Mouse (Mus musculus) stomach, embryonic 14.5 days (tissue): Measurements from ENCODE around the gene Prkcz. TPM values are rescaled to one million over a fixed set of nuclear protein-coding genes. Genes with fewer than 3 reads are reported as not detected.
A peak's percentile ranks its signal among the peaks of the same experiment; 100 is the strongest.

Experiments used
- ATAC-seq: fragments of 200-750 bp; cut with Nextera tagmentation; 2 replicates; pipeline ENCODE4 v1.8.0; 2017; ENCODE audit warnings: low read depth, moderate TSS enrichment; ENCODE audit not compliant: insufficient number of reproducible peaks, insufficient read depth, low FRiP score
- H3K27ac ChIP-seq: fragments of 300-500 bp; sonication (generic); 2 replicates; pipeline ENCODE4 v1.5.1; 2014; ENCODE audit warnings: mild to moderate bottlenecking, low read length, moderate library complexity, mixed read lengths
- H3K27me3 ChIP-seq: fragments of 300-500 bp; sonication (generic); 2 replicates; pipeline ENCODE4 v1.6.1; 2014; ENCODE audit warnings: low read length, control low read depth, mixed read lengths; ENCODE audit not compliant: control insufficient read depth, insufficient read depth
- H3K36me3 ChIP-seq: fragments of 300-500 bp; sonication (generic); 2 replicates; pipeline ENCODE4 v1.6.1; 2014; ENCODE audit warnings: mild to moderate bottlenecking, control low read depth, low read length, moderate library complexity, mixed read lengths; ENCODE audit not compliant: control insufficient read depth, insufficient read depth
- H3K4me1 ChIP-seq: fragments of 300-500 bp; sonication (generic); 2 replicates; pipeline ENCODE4 v1.6.1; 2014; ENCODE audit warnings: low read length, control low read depth, mixed read lengths; ENCODE audit not compliant: control insufficient read depth, insufficient read depth
- H3K4me2 ChIP-seq: fragments of 300-500 bp; sonication (generic); replicated peaks from 2 replicates; pipeline ENCODE4 v1.6.1; 2014; ENCODE audit warnings: low read depth, low read length, control low read depth
- H3K4me3 ChIP-seq: fragments of 300-500 bp; sonication (generic); 2 replicates; pipeline ENCODE4 v1.5.1; 2014; ENCODE audit warnings: low read depth, low read length, control low read depth
- H3K9ac ChIP-seq: fragments of 300-500 bp; sonication (generic); replicated peaks from 2 replicates; pipeline ENCODE4 v1.6.1; 2014; ENCODE audit warnings: low read depth, mild to moderate bottlenecking, control low read depth, low read length, moderate library complexity, mixed read lengths
- H3K9me3 ChIP-seq: fragments of 300-500 bp; sonication (generic); 2 replicates; pipeline ENCODE4 v1.6.1; 2016; ENCODE audit warnings: low read depth, low read length, control low read depth; ENCODE audit not compliant: control insufficient read depth
- WGBS: fragments of 180-500 bp; shearing (Covaris S2); extraction: QIAGEN DNeasy Blood & Tissue Kit; methylation state at CpG from one replicate; pipeline ENCODE4 v1.1.7; 2014; 5-methylcytosine and 5-hydroxymethylcytosine counted together
- polyA plus RNA-seq: library from polyadenylated mRNA; unstranded; fragments of >200 nt; fragmentation: Nextera tagmentation; extraction: Ambion mirVana; gene quantifications from 2 replicates; pipeline ENCODE4 v1.2.1, GENCODE M21; 2014

The Prkcz gene
- polyA plus RNA-seq, 1 experiment from 2014 or later = 12.9 TPM

DNA sequence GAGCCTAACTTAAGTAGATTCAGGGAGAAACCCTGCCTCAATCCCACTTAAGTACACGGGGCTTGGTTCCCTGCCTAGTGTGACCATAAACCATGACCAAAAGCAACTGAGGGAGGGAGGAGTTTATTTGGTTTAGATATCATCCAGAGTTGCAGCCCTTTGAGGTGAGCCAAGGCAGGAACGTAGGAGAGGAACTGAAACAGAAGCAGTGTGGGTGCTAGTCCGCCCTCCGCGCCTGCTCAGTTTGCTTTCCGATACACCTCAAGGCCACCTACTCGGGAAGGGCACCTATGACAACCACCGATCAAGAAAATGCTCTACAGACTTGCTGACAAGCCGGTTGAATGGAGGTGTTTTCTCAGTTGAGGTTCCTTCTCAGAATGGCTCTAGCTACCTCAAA, 6.6 kb upstream of the Prkcz start:
- H3K36me3 ChIP-seq = no peaks in the 10 kb centered on the region
- H3K27ac ChIP-seq = no peak overlapping the region
- no peak for ATAC-seq
- WGBS = 85% methylated on average over 9 of the region's 9 CpGs
- no peak overlapping the region for H3K4me3 ChIP-seq
- H3K27me3 ChIP-seq = no peaks in the 10 kb centered on the region
- H3K9me3 ChIP-seq = no peaks in the 10 kb centered on the region
- 0 out of 2 replicates have a peak, but pooled peaks cover 6% of the 10 kb centered on the region for H3K4me1 ChIP-seq
- no peak overlapping the region for H3K4me2 ChIP-seq
- no peak overlapping the region for H3K9ac ChIP-seq

DNA sequence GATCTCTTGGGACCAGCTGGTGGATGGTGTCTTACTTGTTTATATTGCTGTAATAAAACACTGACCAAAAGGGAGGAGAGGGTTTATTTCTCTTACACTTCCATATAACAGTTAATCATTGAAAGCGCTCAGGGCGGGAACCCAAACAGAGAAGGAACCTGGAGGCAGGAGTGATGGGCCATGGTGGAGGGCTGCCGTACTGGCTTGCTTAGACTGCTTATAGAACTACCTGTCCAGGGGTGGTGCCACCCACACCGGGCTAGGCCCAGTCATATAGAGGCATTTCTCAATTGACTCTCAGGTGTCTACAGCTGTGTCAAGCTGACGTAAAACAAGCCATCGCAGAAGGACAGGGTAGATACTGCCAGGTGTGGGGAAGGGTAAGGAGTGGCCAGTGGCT, 5.6 kb upstream of the Prkcz start:
- H3K4me1 ChIP-seq = 0 out of 2 replicates have a peak, but pooled peaks cover 6% of the 10 kb centered on the region
- H3K9me3 ChIP-seq = no peaks in the 10 kb centered on the region
- no peak overlapping the region for H3K9ac ChIP-seq
- H3K27me3 ChIP-seq = peaks cover 7% of the 10 kb centered on the region; the same call in 1 of the 2 replicates
- no peak overlapping the region for H3K27ac ChIP-seq
- no peak overlapping the region for H3K4me2 ChIP-seq
- H3K4me3 ChIP-seq = no peak overlapping the region
- 53% methylated on average over 6 of the region's 6 CpGs for WGBS
- no peak for ATAC-seq
- no peaks in the 10 kb centered on the region for H3K36me3 ChIP-seq

DNA sequence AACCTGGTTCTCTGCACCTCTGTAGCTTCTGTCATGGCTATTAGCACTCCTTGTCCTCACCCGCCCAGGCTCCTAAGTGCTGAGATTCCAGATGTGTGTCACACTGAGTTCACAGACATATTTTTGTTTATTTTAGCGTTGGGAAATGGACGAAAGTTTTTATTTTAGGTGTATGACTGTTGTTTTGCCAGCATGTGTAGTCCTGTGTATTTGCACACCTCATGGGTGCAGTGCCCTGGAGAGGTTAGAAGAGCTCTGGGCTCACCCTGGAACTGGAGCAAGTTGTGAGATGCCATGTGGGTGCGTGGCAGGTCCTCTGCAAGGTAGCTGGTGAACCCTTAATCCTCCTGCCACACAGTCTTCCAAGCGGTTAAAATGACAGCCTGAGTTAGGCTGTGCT, 1.3 kb upstream of the Prkcz start:
- 27% methylated on average over 5 of the region's 5 CpGs for WGBS
- H3K36me3 ChIP-seq = no peaks in the 10 kb centered on the region
- no peak overlapping the region for H3K27ac ChIP-seq
- no peak overlapping the region for H3K9ac ChIP-seq
- H3K4me2 ChIP-seq = no peak overlapping the region
- H3K4me3 ChIP-seq = 0 out of 2 replicates have a peak overlapping the region, but pooled peaks have one; percentile 41
- 0 out of 2 replicates have a peak, but pooled peaks cover 6% of the 10 kb centered on the region for H3K4me1 ChIP-seq
- ATAC-seq = no peak
- H3K9me3 ChIP-seq = no peaks in the 10 kb centered on the region
- H3K27me3 ChIP-seq = peaks cover 22% of the 10 kb centered on the region

DNA sequence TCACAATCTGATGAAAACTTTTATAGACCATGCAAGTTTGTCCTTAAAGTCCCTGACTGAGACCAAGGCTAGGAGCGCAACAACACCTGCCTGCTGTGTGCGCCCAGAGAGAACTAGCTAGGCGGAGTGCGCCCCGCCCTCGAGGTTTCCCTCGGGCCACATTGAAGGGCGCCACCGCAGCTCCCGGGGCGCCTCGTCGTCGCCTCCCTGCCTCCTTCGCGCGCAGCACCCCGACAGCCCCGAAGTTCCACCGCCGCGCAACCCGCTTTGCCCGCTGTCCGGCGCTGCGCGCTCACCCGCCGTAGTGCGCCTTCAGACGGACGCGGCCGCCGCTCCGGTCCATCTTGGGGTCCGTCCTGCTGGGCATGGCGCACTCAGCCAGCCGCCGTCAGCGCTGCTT, 305 bp downstream of the Prkcz start:
- Histone ChIP-seq H3K4me3 (peak overlapping the region; percentile 41), H3K36me3 (no peaks in the 10 kb centered on the region), H3K9ac (no peak overlapping the region), H3K9me3 (no peaks in the 10 kb centered on the region), H3K27me3 (peaks cover 22% of the 10 kb centered on the region), H3K27ac (peak overlapping the region; percentile 55; the same call in 1 of the 2 replicates), H3K4me1 (no peaks in the 10 kb centered on the region), H3K4me2 (peak overlapping the region; percentile 53)
- WGBS = under 1% methylated on average over 42 of the region's 42 CpGs
- ATAC-seq = peak; percentile 36

GRCm38 (mm10) chr4:155359560-155360464, 1.3 kb downstream of the Prkcz start:
- no peak for ATAC-seq
- no peak overlapping the region for H3K27ac ChIP-seq
- H3K4me3 ChIP-seq = no peak overlapping the region
- no peaks in the 10 kb centered on the region for H3K4me1 ChIP-seq
- H3K9ac ChIP-seq = no peak overlapping the region
- peaks cover 22% of the 10 kb centered on the region for H3K27me3 ChIP-seq
- H3K36me3 ChIP-seq = no peaks in the 10 kb centered on the region
- WGBS = 41% methylated on average over 12 of the region's 12 CpGs
- H3K9me3 ChIP-seq = no peaks in the 10 kb centered on the region
- no peak overlapping the region; the same call in 1 of the 2 replicates for H3K4me2 ChIP-seq

- H3K36me3 ChIP-seq = no peaks in the 10 kb centered on the region
- H3K27ac ChIP-seq = no peak overlapping the region
- H3K4me2 ChIP-seq = no peak overlapping the region
- peaks cover 22% of the 10 kb centered on the region for H3K27me3 ChIP-seq
- WGBS = 55% methylated on average over 2 of the region's 2 CpGs
- ATAC-seq = no peak
- H3K4me1 ChIP-seq = no peaks in the 10 kb centered on the region
- no peaks in the 10 kb centered on the region for H3K9me3 ChIP-seq
- H3K4me3 ChIP-seq = no peak overlapping the region
- no peak overlapping the region for H3K9ac ChIP-seq
Observed at GRCm38 (mm10) chr4:155357601-155358000, 3.6 kb downstream of the Prkcz start.

DNA sequence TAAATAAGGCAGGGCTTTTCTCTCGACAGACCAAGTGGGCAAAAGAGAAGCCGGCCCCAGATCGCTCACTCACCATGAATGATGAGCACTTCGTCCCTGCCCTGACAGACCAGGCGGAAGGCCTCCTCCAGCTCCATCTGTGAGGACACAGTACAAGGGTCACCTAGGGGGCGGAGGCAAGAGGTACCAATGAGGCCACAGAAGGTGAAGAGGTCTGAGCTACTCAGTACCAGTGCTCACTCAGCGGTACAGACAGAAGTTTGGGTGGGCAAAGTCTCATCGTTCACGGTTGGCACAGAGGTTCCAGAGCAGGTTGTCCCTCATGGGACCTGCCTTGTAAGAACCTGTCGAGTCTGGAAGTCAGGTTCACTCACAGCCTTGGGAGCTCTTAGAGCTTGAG, 4.8 kb downstream of the Prkcz start:
- Histone ChIP-seq H3K9me3 (no peaks in the 10 kb centered on the region), H3K27ac (no peak overlapping the region), H3K9ac (no peak overlapping the region), H3K27me3 (peaks cover 13% of the 10 kb centered on the region), H3K4me1 (no peaks in the 10 kb centered on the region), H3K4me3 (no peak overlapping the region), H3K4me2 (no peak overlapping the region), H3K36me3 (no peaks in the 10 kb centered on the region)
- WGBS = 86% methylated on average over 10 of the region's 10 CpGs
- ATAC-seq = no peak

GRCm38 (mm10) chr4:155354546-155354945, 6.6 kb downstream of the Prkcz start:
- no peaks in the 10 kb centered on the region for H3K4me1 ChIP-seq
- WGBS = 80% methylated on average over 7 of the region's 7 CpGs
- 0 out of 2 replicates have a peak, but pooled peaks cover under 1% of the 10 kb centered on the region for H3K27me3 ChIP-seq
- no peak for ATAC-seq
- no peaks in the 10 kb centered on the region for H3K36me3 ChIP-seq
- no peak overlapping the region for H3K4me2 ChIP-seq
- no peaks in the 10 kb centered on the region for H3K9me3 ChIP-seq
- H3K27ac ChIP-seq = no peak overlapping the region
- no peak overlapping the region for H3K9ac ChIP-seq
- H3K4me3 ChIP-seq = no peak overlapping the region
